Mouse (Mus musculus): Measurements from ENCODE around the gene Bsnd.

Gene Bsnd

GRCm38 (mm10) chr4:106492116-106492515 lies at the start of gene Bsnd:
Gene Bsnd (minus strand): TSS chr4:106492283.
- DNase-seq (ENCODE audit: low read depth, low spot score): no peak

- no peak for DNase-seq (ENCODE audit: low read depth, low spot score)
Measured at GRCm38 (mm10) chr4:106541491-106541890, 49.4 kb upstream of the Bsnd start.

- no peak for DNase-seq (ENCODE audit: low read depth, low spot score)
Measured at GRCm38 (mm10) chr4:106539756-106540155, 47.7 kb upstream of the Bsnd start.

- DNase-seq (ENCODE audit: low read depth, low spot score): no peak
Measured at GRCm38 (mm10) chr4:106534256-106534655, 42.2 kb upstream of the Bsnd start.

GRCm38 (mm10) chr4:106533421-106534080 lies 41.5 kb upstream of the Bsnd start:
- DNase-seq (ENCODE audit: low read depth, low spot score): peak; percentile 14

GRCm38 (mm10) chr4:106530113-106530482 lies 38.0 kb upstream of the Bsnd start:
- no peak for DNase-seq (ENCODE audit: low read depth, low spot score)

GRCm38 (mm10) chr4:106529375-106530112 lies 37.5 kb upstream of the Bsnd start:
- DNase-seq (ENCODE audit: low read depth, low spot score): peak; percentile 94

GRCm38 (mm10) chr4:106527856-106528547 lies 35.9 kb upstream of the Bsnd start:
- no peak for DNase-seq (ENCODE audit: low read depth, low spot score)

- DNase-seq (ENCODE audit: low read depth, low spot score): no peak
Measured at GRCm38 (mm10) chr4:106525001-106525400, 32.9 kb upstream of the Bsnd start.

GRCm38 (mm10) chr4:106524131-106524530 lies 32.0 kb upstream of the Bsnd start:
- DNase-seq (ENCODE audit: low read depth, low spot score): no peak

GRCm38 (mm10) chr4:106522547-106522946 lies 30.5 kb upstream of the Bsnd start:
- DNase-seq (ENCODE audit: low read depth, low spot score): no peak

GRCm38 (mm10) chr4:106514606-106515005 lies 22.5 kb upstream of the Bsnd start:
- no peak for DNase-seq (ENCODE audit: low read depth, low spot score)

GRCm38 (mm10) chr4:106509888-106510287 lies 17.8 kb upstream of the Bsnd start:
- no peak for DNase-seq (ENCODE audit: low read depth, low spot score)

GRCm38 (mm10) chr4:106505453-106506058 lies 13.5 kb upstream of the Bsnd start:
- no peak for DNase-seq (ENCODE audit: low read depth, low spot score)

- DNase-seq (ENCODE audit: low read depth, low spot score): peak; percentile 49
Measured at GRCm38 (mm10) chr4:106503578-106503977, 11.5 kb upstream of the Bsnd start.

- DNase-seq (ENCODE audit: low read depth, low spot score): no peak
Measured at GRCm38 (mm10) chr4:106500066-106500465, 8.0 kb upstream of the Bsnd start.

GRCm38 (mm10) chr4:106498471-106498844 lies 6.4 kb upstream of the Bsnd start:
- no peak for DNase-seq (ENCODE audit: low read depth, low spot score)

- DNase-seq (ENCODE audit: low read depth, low spot score): no peak
Measured at GRCm38 (mm10) chr4:106497776-106498470, 5.8 kb upstream of the Bsnd start.

GRCm38 (mm10) chr4:106496833-106497232 lies 4.8 kb upstream of the Bsnd start:
- no peak for DNase-seq (ENCODE audit: low read depth, low spot score)

GRCm38 (mm10) chr4:106493639-106494038 lies 1.6 kb upstream of the Bsnd start:
- peak; percentile 18 for DNase-seq (ENCODE audit: low read depth, low spot score)

- no peak for DNase-seq (ENCODE audit: low read depth, low spot score)
Measured at GRCm38 (mm10) chr4:106490620-106491019, 1.5 kb downstream of the Bsnd start.

GRCm38 (mm10) chr4:106483831-106484230 lies 8.3 kb downstream of the Bsnd start:
- no peak for DNase-seq (ENCODE audit: low read depth, low spot score)

Measured in ES-CJ7 (cell line).